Mouse (Mus musculus) mouse embryonic stem cell (cell line): ENCODE data around the gene Mx1.

Experiments used
- in situ Hi-C, 2 experiments: fragments of 300-500 bp; cut with MboI; formaldehyde crosslinking; loops; 1 replicate in 1 of 2; 3 replicates in 1 of 2; pipeline ENCODE4 v1.14.3; 2019 to 2020; ENCODE audit warnings: low sequenced_read_pairs in 2 of 2, low pct_unique_long_range_greater_than_20kb in 1 of 2, mixed read lengths in 1 of 2; ENCODE audit not compliant: unreplicated experiment in 1 of 2

Mx1 gene

DNA sequence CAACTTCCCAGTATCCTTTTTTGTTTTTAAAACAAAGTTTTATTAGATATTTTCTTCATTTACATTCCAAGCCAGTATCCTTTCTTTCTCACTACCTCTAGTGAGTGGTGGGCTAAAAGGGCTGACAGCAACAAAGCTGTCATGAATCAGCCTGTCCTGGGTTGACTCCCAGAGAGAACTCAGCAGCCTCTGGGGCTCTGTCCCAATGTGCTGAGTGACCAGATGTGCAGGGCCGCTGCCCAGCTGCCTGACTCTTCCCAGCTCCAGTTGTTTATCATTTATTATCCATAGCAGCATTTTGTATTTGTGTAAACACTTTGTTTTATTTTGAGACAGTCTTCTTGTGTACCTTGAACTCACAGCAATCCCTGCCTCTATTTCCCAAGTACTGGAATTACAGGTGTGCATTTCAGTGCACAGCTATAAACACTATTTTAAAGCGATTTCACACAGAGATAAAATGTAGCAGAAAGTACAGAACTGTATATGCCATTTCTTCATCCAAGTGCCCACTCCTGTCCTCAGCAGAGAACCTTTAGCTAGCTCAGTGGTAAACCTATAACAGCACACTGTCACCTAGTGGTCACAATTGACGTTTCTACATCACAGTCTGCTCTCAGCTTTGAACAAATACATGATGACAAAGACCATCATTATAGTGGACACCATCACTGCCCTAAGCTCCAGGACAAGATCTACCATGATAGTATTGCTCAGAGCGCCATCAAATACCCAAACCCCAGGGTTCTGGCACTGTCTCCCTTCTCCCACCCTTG is 3.7 kb upstream of the Mx1 start:
- in situ Hi-C loops = no loop called here

DNA sequence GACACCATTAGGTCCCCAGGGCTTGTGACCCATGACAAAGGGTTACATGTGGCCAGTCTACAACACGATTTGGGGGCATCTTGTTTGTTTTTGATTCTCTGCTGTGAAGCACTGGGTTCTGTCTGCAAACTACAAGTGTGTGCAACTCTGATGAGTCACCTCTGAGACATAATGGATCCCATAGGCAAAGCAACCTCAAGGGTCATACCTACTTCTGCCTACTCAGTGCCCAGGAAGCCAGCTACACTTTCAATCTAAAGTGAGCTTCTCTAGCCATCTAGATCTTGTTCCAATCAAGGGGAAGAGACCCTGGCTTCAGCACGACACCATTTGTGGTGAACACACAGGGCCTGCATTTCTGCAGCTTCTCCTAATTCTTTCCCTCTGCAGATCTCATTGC is 1.4 kb downstream of the Mx1 start:
- in situ Hi-C loops = no loop called here

DNA sequence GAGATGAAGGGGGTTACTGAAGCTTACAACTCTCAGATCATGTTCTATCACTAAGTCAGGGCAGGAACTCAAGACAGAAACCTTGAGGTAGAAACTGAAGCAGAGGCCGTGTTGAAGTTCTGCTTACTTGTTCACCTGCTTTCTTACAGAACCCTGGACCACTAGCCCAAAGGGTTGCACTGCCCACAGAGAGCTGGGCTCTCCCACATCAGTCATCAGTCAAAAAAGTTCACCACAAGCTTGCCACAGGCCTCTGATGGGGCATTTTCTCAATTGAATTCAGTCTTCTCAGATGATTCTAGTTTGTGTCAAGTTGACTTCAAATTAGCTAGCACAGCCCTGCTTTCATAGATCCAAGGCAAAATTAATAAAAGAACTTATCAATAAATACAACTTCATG is 2.9 kb downstream of the Mx1 start:
- in situ Hi-C loops = no loop called here

DNA sequence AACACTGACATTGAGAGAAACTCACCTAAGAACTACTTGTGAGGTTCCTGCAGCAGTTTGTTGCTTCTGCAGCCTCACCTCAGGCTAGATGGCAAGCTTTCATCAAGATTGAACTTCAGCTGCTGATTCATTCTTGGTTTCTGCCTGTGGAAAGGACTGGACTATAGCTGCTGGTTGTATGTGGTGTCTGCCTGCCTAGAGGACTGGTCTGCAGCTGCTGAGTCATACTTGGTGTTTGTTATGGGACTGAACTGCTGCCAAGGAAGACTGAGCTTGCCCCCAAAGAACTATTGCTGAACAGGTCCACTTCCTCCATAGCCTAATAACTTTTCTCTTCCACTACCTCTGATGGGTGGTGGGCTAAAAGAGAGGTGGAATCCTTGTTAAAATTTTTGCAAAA is 15.3 kb downstream of the Mx1 start:
- in situ Hi-C loops = no loop called here

DNA sequence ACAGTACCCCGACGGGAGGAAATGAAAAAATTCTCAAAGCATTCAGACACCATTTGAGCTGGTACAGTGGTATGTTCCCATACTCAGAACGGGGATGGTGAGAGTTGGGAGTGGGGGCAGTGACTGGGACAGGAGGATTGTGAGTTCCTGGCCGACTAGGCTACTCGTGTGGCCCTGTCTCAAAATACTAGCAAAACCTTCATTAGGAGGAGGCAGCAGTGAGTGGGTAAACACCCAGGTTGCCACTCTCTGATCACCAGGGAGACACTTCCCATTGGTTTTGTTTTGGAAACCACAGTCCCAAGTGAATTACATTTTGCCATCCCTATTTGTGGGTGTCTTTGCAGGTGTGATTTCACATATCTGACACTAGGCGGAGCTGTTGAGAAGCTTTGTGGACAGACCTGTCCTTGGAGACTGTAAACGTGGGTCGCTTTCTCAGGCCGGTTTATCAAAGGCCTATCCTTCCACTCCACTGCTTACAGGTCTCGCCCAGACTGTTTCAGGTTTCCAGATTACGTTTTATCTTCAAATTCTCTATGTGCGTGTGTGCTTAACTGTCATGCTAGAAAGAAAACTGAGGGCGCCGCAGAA is 18.9 kb downstream of the Mx1 start:
- in situ Hi-C loops = no loop called here

DNA sequence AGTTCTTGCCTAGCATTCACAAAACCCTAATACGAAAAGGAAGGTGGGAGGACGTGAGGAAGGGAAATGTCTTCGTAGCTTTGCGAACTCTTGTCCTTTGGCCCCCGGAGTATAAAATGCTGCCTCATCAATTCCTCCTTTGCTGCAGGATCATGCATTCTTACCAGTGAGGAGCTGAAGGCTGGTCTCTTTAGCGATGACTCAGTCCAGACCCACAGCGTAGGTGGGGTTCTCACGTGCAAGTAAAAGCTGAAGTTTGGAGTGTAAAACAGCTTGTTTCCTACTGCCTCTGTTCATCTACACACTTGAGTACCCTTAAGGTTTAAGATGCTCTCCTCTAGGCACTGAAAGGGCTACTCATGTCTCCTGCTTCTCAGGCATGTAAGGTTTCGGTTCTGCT is 20.7 kb downstream of the Mx1 start:
- in situ Hi-C loops = no loop called here

DNA sequence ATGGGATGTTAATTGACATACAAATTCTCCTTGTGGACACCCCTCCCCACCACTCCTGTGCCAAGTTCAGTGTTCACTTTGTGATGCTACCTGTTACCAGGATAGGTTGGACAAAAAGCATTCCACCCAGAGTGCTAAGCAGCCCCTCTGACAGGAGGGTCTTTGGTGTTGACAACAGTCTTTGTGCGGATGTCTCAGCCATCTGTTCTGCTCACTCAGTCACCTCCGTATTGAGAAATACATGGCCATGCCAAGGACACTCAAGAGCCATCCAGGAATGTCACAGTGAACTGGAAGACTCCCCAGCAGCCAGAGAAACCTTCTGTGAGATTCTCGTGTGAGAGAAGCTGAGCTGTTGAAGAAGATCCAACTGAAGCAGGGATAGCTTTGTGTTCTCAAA is 24.5 kb downstream of the Mx1 start:
- in situ Hi-C loops = no loop called here

DNA sequence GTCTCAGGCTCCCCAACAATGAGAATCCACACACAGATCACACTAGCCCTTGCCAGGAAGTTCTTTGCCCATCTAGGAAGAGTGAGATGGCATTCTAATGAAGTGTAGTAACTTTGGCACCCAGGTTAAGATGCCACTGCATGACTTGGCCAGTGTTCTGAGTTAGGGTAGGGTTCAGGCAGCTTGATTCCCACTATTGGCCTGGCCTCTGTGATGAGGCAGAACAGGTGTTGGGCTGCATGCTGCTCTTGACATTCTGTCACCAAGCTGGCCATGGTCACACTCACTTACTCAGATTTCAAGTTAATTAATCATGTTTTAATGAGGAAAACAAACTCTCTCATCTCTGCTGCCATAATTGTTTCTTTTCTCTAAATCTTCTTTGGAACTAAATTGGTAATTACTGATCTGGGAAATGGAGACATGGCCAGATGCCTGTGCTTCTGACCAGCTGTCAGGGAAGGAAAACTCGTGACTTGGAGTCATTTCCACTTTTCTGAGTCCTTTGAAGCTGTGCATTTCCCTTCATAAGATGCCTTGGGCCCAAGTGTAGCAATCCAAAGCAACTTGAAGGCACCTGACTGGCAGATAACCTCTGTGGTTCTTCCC is 25.2 kb downstream of the Mx1 start:
- in situ Hi-C loops = no loop called here

DNA sequence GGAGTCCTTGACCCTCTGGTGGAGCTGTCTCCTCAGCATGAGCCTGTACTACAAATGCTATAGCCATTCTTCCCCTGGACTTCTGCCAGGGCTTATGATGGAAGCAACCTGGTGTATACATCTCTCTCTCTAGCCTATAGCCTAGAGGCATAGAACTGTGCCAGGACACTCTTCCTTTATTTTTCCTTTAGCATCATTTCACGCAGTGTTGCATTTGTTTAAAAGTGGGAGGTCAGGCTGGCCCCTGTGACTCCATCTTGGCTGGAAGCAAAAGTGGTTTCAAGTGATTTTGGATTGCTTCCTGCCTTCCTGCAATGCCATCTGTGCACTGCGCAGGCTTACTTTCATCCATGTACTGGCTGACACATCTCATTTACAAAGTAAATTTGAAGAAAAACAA is 28.5 kb downstream of the Mx1 start:
- in situ Hi-C loops = no loop called here

DNA sequence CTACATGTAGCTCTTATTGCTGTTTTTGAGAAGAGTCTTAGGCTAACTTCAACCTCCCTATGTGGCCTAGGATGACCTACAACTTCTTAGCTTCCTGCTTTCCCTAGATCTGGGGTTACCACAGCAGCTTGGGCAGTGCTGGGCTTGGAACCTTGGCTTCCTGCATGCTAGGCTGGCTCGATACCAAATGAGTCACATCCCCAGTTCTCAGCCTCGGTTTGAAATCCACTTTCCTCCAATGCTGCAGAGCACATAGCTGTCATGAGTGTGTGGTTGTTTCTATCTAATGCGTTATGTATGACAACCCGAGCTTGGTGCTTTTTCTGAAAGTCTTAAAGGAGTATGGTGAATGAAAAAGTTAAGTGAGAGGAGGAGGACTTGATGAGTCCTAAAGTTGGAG is 31.4 kb downstream of the Mx1 start:
- in situ Hi-C loops = no loop called here

DNA sequence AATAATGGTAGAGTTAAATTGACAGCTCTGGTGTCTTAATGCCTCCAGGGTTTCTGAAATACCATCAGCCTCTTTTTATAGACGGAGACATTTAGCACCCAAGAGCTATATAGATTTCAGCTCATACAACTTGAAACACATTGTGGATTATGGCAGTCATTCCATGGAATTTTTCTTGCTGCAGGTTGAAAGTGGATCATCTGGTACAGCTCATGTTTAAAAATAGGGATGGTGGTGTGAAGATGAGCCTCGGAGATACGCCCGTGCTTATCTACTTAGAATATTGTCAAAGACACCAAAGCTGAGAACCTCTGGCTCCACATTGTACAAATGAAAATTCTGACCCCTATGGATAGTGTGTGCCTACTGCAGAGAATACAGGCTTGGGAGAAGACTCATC is 32.6 kb downstream of the Mx1 start:
- in situ Hi-C loops = no loop called here

DNA sequence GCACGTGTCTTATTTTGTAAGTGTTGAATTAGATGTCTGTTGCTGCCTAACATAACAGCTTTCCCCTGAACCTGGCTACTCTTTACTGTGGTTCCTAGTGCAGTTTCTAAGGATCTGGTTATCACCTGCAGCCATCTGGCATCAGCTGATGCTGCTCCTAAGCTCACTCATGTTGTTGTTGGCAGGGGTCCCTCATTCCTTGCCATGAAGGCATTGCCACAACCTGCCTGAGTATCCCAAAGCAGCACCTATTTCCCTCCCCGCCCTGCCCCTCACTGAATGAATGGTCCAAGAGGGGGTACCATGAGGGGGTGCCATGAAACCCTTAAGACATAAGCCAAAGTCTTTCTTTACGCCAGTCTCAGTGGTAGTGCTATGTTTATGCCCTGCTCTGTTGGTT is 34.7 kb downstream of the Mx1 start:
- in situ Hi-C loops = no loop called here

DNA sequence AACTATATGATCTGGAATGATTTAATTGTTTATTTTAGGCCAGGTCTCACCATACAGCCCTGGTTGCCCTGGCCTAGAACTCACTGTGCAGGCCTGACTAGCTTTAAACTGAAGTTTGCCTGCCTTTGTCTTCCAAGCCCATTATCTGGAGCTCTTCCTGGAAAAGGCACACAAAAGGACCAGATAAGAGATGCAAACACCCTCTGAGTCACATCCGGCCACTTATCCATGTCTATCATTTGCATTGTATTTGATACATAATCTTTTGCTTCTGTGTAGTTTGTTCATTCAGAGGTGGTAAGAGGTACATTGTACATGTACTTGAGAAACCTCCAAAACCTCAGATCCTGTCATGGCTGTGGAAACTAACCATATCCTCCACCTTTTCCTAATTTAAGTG is 39.1 kb downstream of the Mx1 start:
- in situ Hi-C loops = no loop called here

DNA sequence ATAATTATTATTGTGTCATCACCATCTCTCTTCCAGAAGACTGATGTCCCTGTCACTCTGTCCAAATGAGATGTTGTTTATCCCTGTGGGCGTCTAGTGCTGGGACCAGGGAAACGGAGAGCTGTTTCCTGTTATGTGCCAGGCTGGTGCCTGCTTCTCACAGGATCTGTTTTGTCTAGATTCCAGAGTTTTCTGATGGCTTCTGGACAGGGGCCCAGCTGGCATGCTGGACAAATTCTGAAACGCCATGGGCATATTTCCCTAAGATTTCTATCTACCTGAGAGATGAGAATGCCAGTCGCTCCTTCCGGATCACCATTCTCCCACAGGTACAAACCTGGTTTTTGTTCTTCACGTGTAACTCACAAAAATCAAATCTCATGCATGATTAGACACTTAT is 41.0 kb downstream of the Mx1 start:
- in situ Hi-C loops = no loop called here

DNA sequence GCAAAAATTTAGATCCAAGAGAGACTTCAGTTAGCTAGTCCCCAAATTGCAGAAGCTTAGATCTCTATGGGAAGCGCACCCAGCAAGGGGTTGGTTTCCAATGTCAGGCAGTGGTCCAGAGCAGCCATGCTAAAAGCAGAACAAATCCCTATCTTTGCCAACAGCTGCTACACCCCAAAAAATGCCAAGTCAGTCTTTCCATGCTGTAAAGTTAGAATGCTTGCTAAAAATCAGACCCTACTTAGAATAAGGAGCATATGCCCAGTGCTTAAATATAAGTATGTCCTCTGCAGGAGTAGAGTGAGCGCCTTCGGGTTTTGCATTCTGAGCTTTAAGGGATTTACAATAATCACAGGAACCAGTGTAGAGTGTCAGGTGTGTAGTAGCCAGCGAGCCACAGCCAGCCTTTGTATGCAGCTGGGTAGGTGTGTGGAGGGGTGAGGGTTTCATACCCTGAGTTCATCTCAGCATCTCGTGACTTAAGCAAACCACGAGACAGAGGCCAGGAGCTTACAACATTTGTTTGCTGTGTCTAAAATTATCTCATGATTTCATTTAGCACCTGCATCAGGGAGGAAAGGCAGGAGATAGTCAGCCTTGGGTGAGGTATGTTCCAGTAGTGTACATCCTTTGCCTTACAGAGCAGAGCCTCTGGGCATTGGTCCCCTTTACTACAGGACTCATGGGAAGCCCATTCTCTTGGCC is 43.8 kb downstream of the Mx1 start:
- in situ Hi-C loops = no loop called here

DNA sequence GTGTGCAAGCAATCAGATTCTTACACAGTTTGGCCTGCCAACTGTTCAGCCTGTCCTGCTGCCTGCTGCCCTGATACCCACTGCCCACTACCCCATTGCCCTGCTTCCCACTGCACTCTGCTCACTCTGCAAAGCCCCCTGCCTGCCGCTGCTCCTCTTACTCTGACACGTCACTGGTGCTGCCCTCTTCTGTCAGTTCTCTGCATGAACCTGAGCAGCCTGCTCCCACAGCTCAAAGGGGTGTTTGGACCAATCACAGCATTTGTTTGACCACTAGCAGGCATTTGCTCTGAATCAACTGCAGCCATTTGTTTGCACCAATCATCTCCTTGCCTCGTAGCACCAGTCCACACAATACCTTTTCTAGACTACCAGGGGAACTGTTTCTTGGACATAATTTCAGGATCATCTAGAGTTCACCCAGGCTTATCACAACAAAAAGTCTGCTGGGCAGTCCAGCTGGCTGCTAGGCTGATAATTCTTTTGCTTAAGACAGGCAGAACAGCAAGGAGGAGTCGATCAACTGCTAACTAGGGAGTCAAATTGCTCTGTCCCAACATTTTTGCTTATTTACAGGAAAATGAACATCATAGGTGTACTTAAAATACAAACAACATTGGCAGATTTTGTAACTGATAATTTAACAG is 44.7 kb downstream of the Mx1 start:
- in situ Hi-C loops = no loop called here

DNA sequence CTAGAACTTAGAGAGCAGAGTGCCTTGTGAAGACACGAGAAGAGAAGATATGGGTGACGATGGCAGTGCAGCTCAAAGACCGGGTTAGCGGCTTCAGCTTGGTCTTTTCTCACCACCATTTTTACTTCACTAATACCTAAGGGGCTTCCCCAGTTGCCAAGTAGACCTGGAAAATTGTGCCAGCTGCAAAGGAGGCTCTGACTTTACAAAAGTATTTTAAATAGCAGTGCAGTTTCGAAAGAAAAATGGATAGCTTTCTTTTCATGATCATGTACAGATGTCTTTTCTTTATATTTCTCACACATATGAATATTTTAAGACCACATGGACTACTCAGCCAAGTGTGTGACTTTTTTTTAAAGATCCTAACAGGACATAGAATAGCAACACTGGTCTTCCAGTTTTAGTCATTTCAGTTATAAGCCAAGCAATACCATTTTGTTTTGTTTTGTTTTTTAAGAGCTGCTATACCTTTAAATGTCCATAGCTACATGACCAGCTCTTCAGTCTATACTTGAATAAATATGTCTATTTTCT is 57.2 kb downstream of the Mx1 start:
- in situ Hi-C loops = no loop called here

DNA sequence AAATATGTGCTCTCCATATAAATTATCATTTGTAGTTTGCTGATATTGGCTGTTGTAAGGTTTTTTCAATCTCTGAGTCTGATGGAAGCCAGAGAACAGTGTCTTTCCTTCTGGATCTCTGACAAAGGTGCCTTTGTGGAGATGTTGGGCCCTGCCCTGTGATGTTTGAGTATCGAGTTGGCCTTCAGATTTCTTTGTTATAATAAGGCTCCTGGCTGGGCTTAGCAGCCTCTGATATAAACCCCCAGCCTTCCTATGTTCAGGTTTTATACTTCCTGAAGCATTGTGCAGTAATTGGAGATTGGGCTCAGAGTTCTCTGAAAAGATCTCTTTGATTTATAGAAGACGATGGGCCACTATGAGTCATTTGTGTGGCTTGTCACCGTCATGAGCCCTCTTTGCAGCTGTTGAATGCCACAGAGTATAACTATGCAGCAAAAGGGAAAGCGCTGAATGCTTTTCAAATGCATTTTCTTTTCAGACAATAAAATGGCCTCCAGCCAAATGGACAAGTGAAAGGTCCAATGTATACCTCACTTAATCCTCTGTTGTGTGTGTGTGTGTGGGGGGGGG is 60.4 kb downstream of the Mx1 start:
- in situ Hi-C loops = no loop called here

DNA sequence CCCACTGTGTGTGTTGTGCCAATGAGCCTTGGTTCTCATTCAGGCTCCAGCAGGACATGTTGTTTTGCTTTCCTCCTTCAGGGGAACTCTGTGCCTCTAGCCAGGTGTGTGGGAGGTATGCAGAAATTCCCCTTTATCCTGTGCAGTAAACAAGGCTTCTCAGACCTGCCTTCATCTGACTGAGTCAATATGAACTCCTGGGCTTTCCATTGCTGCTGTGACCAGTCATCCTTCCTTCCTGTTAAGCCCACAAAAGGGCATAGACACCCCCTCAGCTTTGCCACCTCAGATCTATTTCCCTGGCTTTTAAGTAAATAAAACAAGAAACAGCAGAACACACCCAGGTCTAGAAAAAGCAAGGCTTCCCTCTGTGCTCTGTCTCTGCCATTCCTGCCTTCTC is 61.0 kb downstream of the Mx1 start:
- in situ Hi-C loops = no loop called here
